Mouse (Mus musculus) CH12.LX (cell line): ENCODE data around the gene Zfp800.

Source experiments
- CTCF ChIP-seq, 2 experiments: IDR thresholded peaks in 1 of 2; conservative IDR thresholded peaks in 1 of 2; 2 replicates each; pipeline ENCODE4 v1.5.1; 2011 to 2012; ENCODE audit warnings: low read depth in 2 of 2, low read length in 2 of 2, improper control_type of control experiment in 1 of 2, inconsistent platforms in 1 of 2, mild to moderate bottlenecking in 1 of 2, moderate library complexity in 1 of 2
- JUND ChIP-seq: conservative IDR thresholded peaks from 2 replicates; pipeline ENCODE4 v1.6.1; 2011; ENCODE audit warnings: low read depth, low read length, improper control_type of control experiment
- MAFK ChIP-seq: IDR thresholded peaks from 2 replicates; pipeline ENCODE4 v1.6.1; 2011; ENCODE audit warnings: low read length, improper control_type of control experiment; ENCODE audit not compliant: insufficient replicate concordance
- MAX ChIP-seq: IDR thresholded peaks from 2 replicates; pipeline ENCODE4 v1.6.1; 2011; ENCODE audit warnings: low read length, improper control_type of control experiment
- MYC ChIP-seq: IDR thresholded peaks from 2 replicates; pipeline ENCODE4 v1.6.1; 2011; ENCODE audit warnings: low read depth, mild to moderate bottlenecking, improper control_type of control experiment, low read length

DNA sequence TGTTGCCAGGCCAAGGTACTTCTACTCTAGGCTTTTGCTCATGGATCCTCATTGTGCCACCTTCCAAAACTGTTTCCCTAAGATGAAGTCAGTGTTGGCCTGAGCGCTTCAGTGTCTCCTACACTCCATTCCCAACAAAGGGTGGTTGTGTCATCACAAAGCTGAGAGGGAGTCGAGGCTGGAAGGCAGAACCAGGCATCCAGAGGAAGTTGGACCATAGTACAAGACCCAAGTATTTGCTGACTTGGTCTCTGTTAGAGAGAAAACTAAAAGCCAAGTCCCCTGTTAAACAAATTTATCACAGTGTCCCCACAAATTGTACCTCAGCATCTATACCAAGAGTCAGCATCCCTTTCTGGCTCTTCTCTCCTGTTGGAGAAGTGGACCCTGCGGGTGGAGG lies 30.5 kb upstream of the Zfp800 start, which contains the start of gene Gcc1:
- TF ChIP-seq CTCF (conservative IDR thresholded peaks at IDR 0.05 in 1 of 2, IDR thresholded peaks at IDR 0.05 in 1 of 2; ENCODE audit: low read depth in 2 of 2, low read length in 2 of 2) (no peak), MAX (no peak), JUND (no peak), MAFK (no peak), MYC (no peak)
